Mouse (Mus musculus) adrenal gland, adult 2 months (tissue): ENCODE measurements around the gene Tmem178b. TPM values are rescaled to one million over a fixed set of nuclear protein-coding genes. Genes with fewer than 3 reads are reported as not detected.

Source experiments
- DNase-seq: peaks from one replicate; pipeline ENCODE4 v3.0.0; 2021
- polyA plus RNA-seq: library from polyadenylated mRNA; depleted of rRNA; stranded (reverse); fragments of >200 nt; gene quantifications from 2 replicates; pipeline ENCODE4 v1.2.3, GENCODE M21; 2012
- total RNA-seq, 2 experiments: library from RNA; stranded (reverse); gene quantifications; 2 replicates each; pipeline ENCODE4 v1.2.3; 2021

Tmem178b gene
- total and polyA plus RNA-seq, 3 experiments: 8.9 to 31.3 (median 15.4) TPM

- DNase-seq: no peak
These were observed 44.7 kb downstream of the Tmem178b start for GRCm38 (mm10) chr6:39917729-39918128.

GRCm38 (mm10) chr6:39919011-39919709 is 46.1 kb downstream of the Tmem178b start:
- no peak for DNase-seq

DNA sequence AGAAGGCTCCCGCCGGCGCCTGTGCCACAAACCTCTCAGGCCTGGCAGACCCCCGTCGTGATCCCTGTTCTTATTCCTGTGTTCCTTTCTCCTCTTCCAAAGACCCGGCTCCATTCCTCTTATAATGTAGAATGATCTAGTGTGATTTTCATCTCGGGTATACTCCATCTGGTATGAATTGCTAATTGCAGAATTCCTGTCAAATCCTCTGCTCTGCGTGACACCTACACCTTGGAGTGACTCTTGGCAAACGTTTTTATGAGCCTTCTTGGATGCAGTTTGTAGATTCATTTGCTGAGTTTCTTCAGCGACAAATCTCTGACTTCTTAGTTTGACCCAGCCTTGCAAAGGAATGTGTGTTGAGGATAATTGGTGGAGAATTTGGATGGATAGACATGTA is 53.4 kb downstream of the Tmem178b start:
- no peak for DNase-seq

GRCm38 (mm10) chr6:39936590-39936989 is 63.5 kb downstream of the Tmem178b start:
- DNase-seq: no peak

- no peak for DNase-seq
These were observed 67.8 kb downstream of the Tmem178b start for GRCm38 (mm10) chr6:39940920-39941319.

GRCm38 (mm10) chr6:39944854-39945253 is 71.8 kb downstream of the Tmem178b start:
- peak; percentile 87 for DNase-seq

- no peak for DNase-seq
These were observed 72.8 kb downstream of the Tmem178b start for GRCm38 (mm10) chr6:39945670-39946440.

- DNase-seq: no peak
These were observed 73.5 kb downstream of the Tmem178b start for GRCm38 (mm10) chr6:39946601-39947000.

DNA sequence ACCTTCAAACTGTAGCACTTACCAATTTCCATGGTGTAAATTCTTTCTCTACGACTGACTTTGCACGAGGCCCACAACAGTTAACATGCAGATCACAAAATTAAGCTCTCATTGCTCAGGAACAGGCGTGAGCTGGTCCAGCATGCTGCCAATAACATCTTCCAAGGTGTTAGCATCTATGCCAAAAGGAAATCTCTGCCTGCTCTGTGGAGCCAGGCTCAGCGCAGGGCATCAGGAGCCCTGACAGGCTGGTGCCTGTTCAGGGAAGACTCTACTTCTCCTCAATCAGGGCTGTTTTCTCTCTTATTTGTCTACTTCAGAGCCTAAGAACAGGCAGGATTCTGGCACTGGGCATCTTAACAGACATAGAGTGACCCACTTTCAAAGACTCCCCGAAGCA is 80.9 kb downstream of the Tmem178b start:
- no peak for DNase-seq

- DNase-seq: peak; percentile 54
These were observed 82.1 kb downstream of the Tmem178b start for GRCm38 (mm10) chr6:39955211-39955610.

- DNase-seq: no peak
These were observed 91.5 kb downstream of the Tmem178b start for GRCm38 (mm10) chr6:39964606-39965005.

DNA sequence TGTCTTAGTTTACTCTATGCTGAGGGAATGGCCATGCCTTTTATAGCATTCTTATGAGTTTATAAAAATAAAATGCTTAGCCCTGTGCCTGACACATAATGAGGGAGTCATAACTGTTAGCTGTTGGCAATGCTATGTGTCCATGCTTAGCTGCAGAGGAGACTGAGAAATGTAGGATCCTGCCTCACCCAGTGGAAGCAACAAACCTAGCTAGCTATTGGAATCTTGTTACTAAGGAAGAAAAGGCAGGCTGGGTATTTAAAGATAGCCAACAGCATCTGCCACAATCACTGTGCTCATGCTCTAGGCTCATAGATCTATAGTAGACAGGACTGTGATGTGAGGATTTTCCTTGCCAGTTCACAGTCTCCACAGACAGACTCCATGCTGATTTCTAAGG is 97.2 kb downstream of the Tmem178b start:
- DNase-seq: no peak

DNA sequence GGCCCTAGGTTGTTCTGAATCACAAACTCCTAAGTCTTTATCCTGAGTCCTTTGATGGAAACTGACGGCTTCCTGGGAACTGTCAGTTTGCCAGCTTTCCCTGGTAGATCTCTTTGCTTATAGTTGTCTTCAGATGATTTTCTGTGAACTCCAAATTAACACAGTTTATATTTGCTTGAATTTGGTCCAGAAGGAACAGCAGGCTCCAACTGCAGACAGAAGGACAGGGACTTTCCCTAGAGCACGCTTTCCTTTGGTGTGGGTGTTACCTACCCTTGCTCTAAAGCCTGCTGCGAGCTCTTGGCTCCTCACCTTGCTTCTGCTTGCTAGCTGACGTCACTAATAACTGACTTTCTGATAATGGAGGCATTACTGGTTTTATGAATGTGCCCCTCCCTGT is 105.9 kb downstream of the Tmem178b start:
- no peak for DNase-seq

GRCm38 (mm10) chr6:39990772-39991171 is 117.7 kb downstream of the Tmem178b start:
- DNase-seq: no peak

DNA sequence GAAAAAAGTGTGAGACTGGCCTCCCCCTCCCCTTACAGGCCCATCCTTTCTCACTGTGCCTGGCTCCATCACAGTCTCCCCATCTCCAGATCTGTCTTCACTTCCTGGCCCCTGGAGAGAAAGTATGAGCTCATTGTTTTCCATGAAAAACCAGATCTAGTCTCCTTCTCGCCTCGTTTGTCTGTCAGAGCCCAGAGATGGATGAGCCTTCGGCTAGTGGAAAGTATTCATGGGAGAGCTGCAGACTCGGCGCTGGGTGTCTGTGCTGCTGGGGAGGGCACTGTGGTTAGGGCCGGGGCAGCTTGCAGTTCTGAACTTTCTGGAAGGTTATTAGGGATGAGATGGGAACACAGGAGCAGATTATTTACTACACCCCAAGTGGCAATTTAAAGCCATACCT is 118.9 kb downstream of the Tmem178b start:
- DNase-seq: no peak

DNA sequence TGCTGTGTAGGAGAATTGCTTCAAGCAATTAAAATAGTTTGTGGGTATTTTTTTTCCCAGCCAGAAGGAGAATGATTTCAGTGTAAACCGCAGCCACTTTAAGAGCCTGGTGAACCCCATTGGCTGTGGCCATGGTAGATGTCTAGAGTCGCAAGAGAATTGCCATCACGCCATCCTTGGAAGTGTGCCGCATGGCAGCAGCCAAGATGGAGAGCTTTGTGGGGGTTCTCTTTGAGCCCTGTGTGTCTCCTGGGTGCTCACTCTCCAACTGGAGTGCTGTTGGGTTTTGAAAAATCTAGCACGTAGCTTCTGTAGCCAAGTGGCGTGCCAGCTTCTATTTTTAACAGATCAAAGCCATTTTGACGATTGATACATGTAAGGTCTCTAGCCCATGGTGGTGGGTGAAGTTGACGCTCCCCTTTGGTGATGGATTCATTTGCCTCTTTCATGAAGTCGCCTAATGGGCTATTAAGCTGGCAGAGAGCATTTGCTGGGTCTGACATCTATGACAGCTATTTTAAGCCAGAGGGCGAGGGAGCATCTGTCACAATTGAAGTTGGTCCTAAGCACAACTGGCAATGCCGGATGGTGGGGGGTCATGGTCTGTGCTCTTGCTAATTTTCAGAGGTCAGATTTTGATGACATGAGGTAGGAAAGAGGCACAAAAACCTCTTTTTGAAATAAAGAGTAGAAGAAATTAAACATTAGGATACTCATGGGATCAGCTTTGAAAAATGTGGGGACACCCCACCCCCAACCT is 133.1 kb downstream of the Tmem178b start:
- DNase-seq: no peak

GRCm38 (mm10) chr6:40008166-40008907 is 135.3 kb downstream of the Tmem178b start:
- DNase-seq: no peak

DNA sequence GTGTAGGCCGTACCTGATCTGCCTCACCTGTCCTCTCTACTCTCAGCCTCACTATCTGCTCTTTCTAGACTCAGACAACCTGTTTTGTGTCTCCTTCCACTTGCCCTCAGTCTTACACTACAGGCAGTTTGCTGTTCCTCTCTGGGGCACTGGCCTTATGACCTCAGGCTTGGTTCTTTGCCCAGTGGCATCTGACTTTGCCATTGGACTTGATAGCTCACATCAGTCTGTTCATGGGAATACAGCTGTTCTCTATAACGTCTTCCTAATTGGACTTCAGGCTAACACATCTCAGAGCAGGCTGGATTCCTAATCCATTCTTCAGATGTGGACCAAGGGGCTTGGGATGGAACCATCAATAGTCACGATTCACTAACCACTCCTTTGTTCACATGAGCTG is 136.6 kb downstream of the Tmem178b start:
- DNase-seq: no peak

GRCm38 (mm10) chr6:40011066-40011465 is 138.0 kb downstream of the Tmem178b start:
- no peak for DNase-seq

GRCm38 (mm10) chr6:40011609-40012008 is 138.5 kb downstream of the Tmem178b start:
- DNase-seq: no peak

GRCm38 (mm10) chr6:40013407-40013806 is 140.3 kb downstream of the Tmem178b start:
- no peak for DNase-seq

- DNase-seq: no peak
These were observed 142.1 kb downstream of the Tmem178b start for GRCm38 (mm10) chr6:40015185-40015584.
